In genomic region chr2:19275602-19276539, GRCm38 (mm10) we compare ENCODE assay signal across 8 mouse cellular contexts.
DNase-seq lines count a peak whose midpoint lies in the region; ATAC-seq and TF ChIP-seq lines count a peak whose summit lies in the region.

No protein-coding gene starts in this region.

- intact Hi-C loops in heart, postnatal 10 days (cut with DNase I) = loop anchor here (2.0 to 10.0 kb wide), 4 partner anchors 403 to 1249 kb away; partner anchors contain the start of gene Bmi1

- 9% methylated on average over 25 of the region's 25 CpGs for WGBS in forebrain, embryonic 13.5 days
- WGBS in liver, embryonic 16.5 days (ENCODE audit: insufficient replicate concordance) = 3% methylated on average over 25 of the region's 25 CpGs
- WGBS in neural tube, embryonic 12.5 days = 7% methylated on average over 25 of the region's 25 CpGs
- 4% methylated on average over 25 of the region's 25 CpGs for WGBS in stomach, postnatal 0 days

- H3K27ac ChIP-seq in forebrain, embryonic 13.5 days = peak overlapping the region; percentile 54; the same call in 1 of the 2 replicates
- 0 out of 2 replicates have a peak overlapping the region, but pooled peaks have one; percentile 1 for H3K27ac ChIP-seq in liver, embryonic 16.5 days (ENCODE audit: low read length)
- H3K27ac ChIP-seq in neural tube, embryonic 12.5 days = peak overlapping the region; percentile 46; the same call in 1 of the 2 replicates
- peak overlapping the region; percentile 63 for H3K27ac ChIP-seq in stomach, postnatal 0 days (replicated peaks)

- TF ChIP-seq CTCF in stomach, postnatal 0 days (IDR thresholded peaks at IDR 0.05; ENCODE audit: low read depth) = peak; percentile 95

- H3K9me3 ChIP-seq in forebrain, embryonic 13.5 days (replicated peaks) = no peaks in the 10 kb centered on the region
- H3K9me3 ChIP-seq in liver, embryonic 16.5 days (replicated peaks; ENCODE audit: control insufficient read depth, low read length) = no peaks in the 10 kb centered on the region
- H3K9me3 ChIP-seq in neural tube, embryonic 12.5 days = no peaks in the 10 kb centered on the region
- no peaks in the 10 kb centered on the region for H3K9me3 ChIP-seq in stomach, postnatal 0 days (ENCODE audit: control insufficient read depth, low read length)

- H3K36me3 ChIP-seq in forebrain, embryonic 13.5 days (ENCODE audit: poor library complexity, severe bottlenecking) = no peaks in the 10 kb centered on the region
- H3K36me3 ChIP-seq in liver, embryonic 16.5 days (ENCODE audit: control insufficient read depth, insufficient read depth) = no peaks in the 10 kb centered on the region
- no peaks in the 10 kb centered on the region for H3K36me3 ChIP-seq in neural tube, embryonic 12.5 days
- H3K36me3 ChIP-seq in stomach, postnatal 0 days (ENCODE audit: control insufficient read depth, insufficient read depth, low read length) = no peaks in the 10 kb centered on the region

- no peak for TF ChIP-seq EP300 in stomach, postnatal 0 days (optimal IDR thresholded peaks at IDR 0.05)

- peak overlapping the region; percentile 66 for H3K4me2 ChIP-seq in forebrain, embryonic 13.5 days
- H3K4me2 ChIP-seq in liver, embryonic 16.5 days (ENCODE audit: low read depth, low read length) = peak overlapping the region; percentile 63
- H3K4me2 ChIP-seq in neural tube, embryonic 12.5 days (replicated peaks) = peak overlapping the region; percentile 68
- H3K4me2 ChIP-seq in stomach, postnatal 0 days (replicated peaks; ENCODE audit: low read depth) = peak overlapping the region; percentile 80

- peak overlapping the region; percentile 44 for H3K4me3 ChIP-seq in forebrain, embryonic 13.5 days
- peak overlapping the region; percentile 43 for H3K4me3 ChIP-seq in liver, embryonic 16.5 days (ENCODE audit: low read depth, low read length)
- peak overlapping the region; percentile 33 for H3K4me3 ChIP-seq in neural tube, embryonic 12.5 days
- peak overlapping the region; percentile 44 for H3K4me3 ChIP-seq in stomach, postnatal 0 days (ENCODE audit: low read depth, low read length)

- peak; percentile 70 for DNase-seq in ES-CJ7 (ENCODE audit: low read depth, low spot score)
- peak; percentile 86 to 92 for DNase-seq in heart, postnatal 10 days
- peak; percentile 85 to 89 for DNase-seq in kidney, postnatal 4 days
- peak; percentile 66 for DNase-seq in stomach, postnatal 0 days (ENCODE audit: low spot score)

- H3K4me1 ChIP-seq in forebrain, embryonic 13.5 days = no peaks in the 10 kb centered on the region; the same call in 1 of the 2 replicates
- peaks cover 4% of the 10 kb centered on the region for H3K4me1 ChIP-seq in liver, embryonic 16.5 days (ENCODE audit: control insufficient read depth, low read depth, low read length)
- H3K4me1 ChIP-seq in neural tube, embryonic 12.5 days = no peaks in the 10 kb centered on the region
- H3K4me1 ChIP-seq in stomach, postnatal 0 days (replicated peaks; ENCODE audit: control insufficient read depth, insufficient read depth) = no peaks in the 10 kb centered on the region

- peak overlapping the region; percentile 68 for H3K9ac ChIP-seq in forebrain, embryonic 13.5 days
- H3K9ac ChIP-seq in liver, embryonic 16.5 days (ENCODE audit: low read depth, low read length) = peak overlapping the region; percentile 45
- H3K9ac ChIP-seq in neural tube, embryonic 12.5 days = peak overlapping the region; percentile 19; the same call in 1 of the 2 replicates
- H3K9ac ChIP-seq in stomach, postnatal 0 days (ENCODE audit: low read length) = peak overlapping the region; percentile 63

- peaks cover 9% of the 10 kb centered on the region; the same call in 1 of the 2 replicates for H3K27me3 ChIP-seq in forebrain, embryonic 13.5 days
- H3K27me3 ChIP-seq in liver, embryonic 16.5 days (ENCODE audit: control insufficient read depth, insufficient read depth, low read depth, low read length) = no peaks in the 10 kb centered on the region
- H3K27me3 ChIP-seq in neural tube, embryonic 12.5 days (replicated peaks) = no peaks in the 10 kb centered on the region
- no peaks in the 10 kb centered on the region for H3K27me3 ChIP-seq in stomach, postnatal 0 days (ENCODE audit: control insufficient read depth, insufficient read depth, low read length)

- ATAC-seq in cerebellum, adult (ENCODE audit: insufficient number of reproducible peaks, low FRiP score, low TSS enrichment) = peak; percentile 74
- ATAC-seq in forebrain, embryonic 13.5 days = peak; percentile 83
- ATAC-seq in liver, embryonic 16.5 days (ENCODE audit: low read depth) = peak; percentile 35
- ATAC-seq in neural tube, embryonic 12.5 days (ENCODE audit: low FRiP score, low read depth) = peak; percentile 82
- ATAC-seq in stomach, postnatal 0 days (ENCODE audit: low FRiP score, low TSS enrichment) = peak; percentile 70; the same call in 1 of the 2 replicates

Comparison
In these comparisons a context has a peak if more than half of its experiments do, and no peak if none do; other contexts are left out.
1. Peak in every context shown above with its lines: DNase-seq, ATAC-seq, H3K4me3 ChIP-seq and H3K27ac ChIP-seq.
2. H3K27ac ChIP-seq: peak in every context shown above with its lines; median percentile 63 in stomach, postnatal 0 days; 54 in forebrain, embryonic 13.5 days; 46 in neural tube, embryonic 12.5 days; 1 in liver, embryonic 16.5 days.